Mouse (Mus musculus): ENCODE data around the gene Ggcx.

GRCm38 (mm10) chr6:72466171-72466570 lies 52.1 kb downstream of the Ggcx start:
- TF ChIP-seq CTCF (IDR thresholded peaks at IDR 0.05; ENCODE audit: borderline replicate concordance, extremely low read depth, insufficient read depth, insufficient read length) (no peak), POLR2A (IDR thresholded peaks at IDR 0.05; ENCODE audit: borderline replicate concordance, extremely low read depth, insufficient read depth, insufficient read length, poor library complexity, severe bottlenecking) (no peak)
